Mouse (Mus musculus): ENCODE measurements around the gene Mfsd1.

The Mfsd1 gene

DNA sequence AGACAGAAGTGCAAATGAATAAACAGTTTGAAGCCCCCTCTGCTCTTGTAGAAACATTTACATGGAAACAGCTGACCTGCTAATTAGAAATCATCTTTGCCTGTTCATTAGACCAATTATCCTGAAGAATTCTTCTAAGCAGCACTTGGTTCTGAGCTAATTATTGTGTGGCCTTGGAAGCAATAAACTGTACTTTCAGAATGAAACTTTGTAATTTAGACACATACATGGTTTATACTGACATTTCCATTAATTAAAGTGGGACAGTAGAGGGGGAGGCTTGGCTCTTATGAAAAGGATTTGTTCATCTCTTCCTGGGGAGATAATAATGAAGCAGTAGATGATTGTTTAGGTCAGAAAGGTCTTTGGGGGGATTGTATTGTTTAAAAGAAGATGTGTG lies 35.7 kb downstream of the Mfsd1 start:
- no peak for DNase-seq (ENCODE audit: low read depth, low spot score)

DNA sequence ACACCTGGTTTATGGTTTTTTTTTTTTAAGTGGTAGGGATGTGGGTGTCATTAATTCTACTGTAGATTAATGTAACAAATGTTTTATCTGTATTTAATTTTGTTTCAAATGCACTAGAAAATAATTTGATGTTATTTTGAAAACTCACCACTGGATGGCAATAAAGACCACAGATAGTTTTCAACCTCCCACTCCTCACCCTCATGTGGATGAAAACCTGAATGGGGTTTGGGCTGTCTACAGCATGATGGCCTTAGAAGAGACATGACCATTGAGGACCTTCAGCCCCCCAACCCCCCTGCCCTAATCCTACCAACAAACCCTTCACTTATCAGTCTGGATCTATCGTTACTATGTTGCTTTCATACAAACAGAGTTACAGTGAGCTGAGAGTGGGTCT lies 42.1 kb downstream of the Mfsd1 start:
- no peak for DNase-seq (ENCODE audit: low read depth, low spot score)

DNA sequence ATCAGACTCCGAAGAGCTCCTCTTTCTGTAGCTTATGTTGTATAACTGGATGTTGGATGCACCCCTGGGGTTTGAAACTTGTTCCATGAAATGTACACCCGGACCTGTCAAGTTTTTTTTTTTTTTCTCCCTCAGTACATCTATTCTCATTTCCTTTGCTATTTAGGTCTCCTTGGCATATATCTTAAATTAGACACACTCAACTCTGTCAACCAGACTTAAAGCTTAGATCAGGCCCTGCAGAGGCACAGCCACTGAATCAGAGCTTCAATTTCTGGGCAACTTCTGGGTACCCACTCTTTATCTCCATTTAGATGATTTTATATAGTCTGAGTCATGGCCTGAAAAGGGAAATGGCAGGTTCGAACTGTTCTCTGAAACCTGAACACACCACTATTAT lies 60.6 kb downstream of the Mfsd1 start:
- no peak for DNase-seq (ENCODE audit: low read depth, low spot score)

DNA sequence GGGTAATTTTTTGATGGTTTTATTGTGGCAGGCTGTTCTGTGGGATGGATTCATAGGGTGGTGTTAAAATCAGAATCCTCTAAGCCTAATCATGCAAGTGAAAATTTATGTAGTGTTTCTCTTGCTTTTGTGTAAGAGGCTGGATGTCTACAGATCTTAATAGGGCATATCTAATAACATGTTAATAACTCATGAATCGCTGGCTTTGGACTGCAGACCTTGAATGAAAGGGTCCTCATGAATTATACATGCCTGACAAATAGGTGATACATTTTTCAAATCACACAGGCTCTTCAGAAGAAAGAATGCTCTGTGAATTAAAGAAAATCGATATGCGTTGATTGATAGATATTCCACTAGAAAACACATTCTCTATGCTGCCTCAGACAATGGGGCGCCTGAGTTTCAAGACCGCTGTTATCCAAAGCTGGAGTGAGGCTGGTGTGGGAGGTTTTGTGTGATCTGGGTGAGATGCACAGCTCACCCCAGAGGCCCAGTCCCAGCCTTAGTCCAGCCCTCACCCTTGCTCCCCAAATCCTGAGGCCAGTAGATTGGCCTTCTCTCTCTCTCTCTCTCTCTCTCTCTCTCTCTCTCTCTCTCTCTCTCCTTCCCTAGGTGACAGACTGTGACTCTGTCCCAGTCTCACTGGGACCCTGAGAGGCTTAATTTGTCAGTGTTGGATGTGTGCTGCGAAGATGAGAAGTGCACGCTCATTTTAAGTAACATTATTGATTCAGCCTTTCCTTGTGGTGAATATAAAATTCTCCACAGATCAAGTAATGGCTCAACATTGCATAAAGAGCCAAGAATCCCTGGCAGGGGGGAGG lies 63.3 kb downstream of the Mfsd1 start:
- DNase-seq (ENCODE audit: low read depth, low spot score), result no peak

Measured in retina, adult 2 months (tissue).